Mouse (Mus musculus) bone marrow, adult 2 months (tissue): ENCODE results near the gene Celsr1. TPM values are rescaled to one million over a fixed set of nuclear protein-coding genes. Genes with fewer than 3 reads are reported as not detected.

Experiments used
- H3K27ac ChIP-seq: fragments of 200-500 bp; 2 replicates; pipeline ENCODE4 v1.5.1; 2012; ENCODE audit warnings: low read depth, mild to moderate bottlenecking, control low read depth, inconsistent platforms, low read length; ENCODE audit not compliant: control insufficient read depth, poor library complexity, insufficient read depth
- H3K4me1 ChIP-seq: fragments of 200-500 bp; 2 replicates; pipeline ENCODE4 v1.6.1; 2011; ENCODE audit warnings: low read length; ENCODE audit not compliant: control insufficient read depth, insufficient read depth
- H3K4me3 ChIP-seq: fragments of 200-500 bp; replicated peaks from 2 replicates; pipeline ENCODE3; 2011; ENCODE audit warnings: mild to moderate bottlenecking, low read depth, low read length, control low read depth; ENCODE audit not compliant: control insufficient read depth
- CTCF ChIP-seq: fragments of 200-500 bp; IDR thresholded peaks from 2 replicates; pipeline ENCODE4 v1.5.1; 2011; ENCODE audit warnings: low read length, control low read depth; ENCODE audit not compliant: control insufficient read depth, insufficient read depth
- POLR2A ChIP-seq: fragments of 200-500 bp; IDR thresholded peaks from 2 replicates; pipeline ENCODE4 v1.6.1; 2011; ENCODE audit warnings: low read depth, mild to moderate bottlenecking, control low read depth, low read length, borderline replicate concordance; ENCODE audit not compliant: control insufficient read depth
- WGBS: fragments of 180-500 bp; shearing (Covaris S2); methylation state at CpG from one replicate; pipeline ENCODE4 v1.1.7; 2018; 5-methylcytosine and 5-hydroxymethylcytosine counted together
- polyA plus RNA-seq: library from polyadenylated mRNA; stranded (reverse); fragments of >200 nt; gene quantifications from 2 replicates; pipeline ENCODE4 v1.2.4, GENCODE M21; 2011; ENCODE audit warnings: low replicate concordance; ENCODE audit not compliant: missing spikeins, insufficient read depth, insufficient read length

The Celsr1 gene
- polyA plus RNA-seq, 1 experiment = 4.2 TPM

DNA sequence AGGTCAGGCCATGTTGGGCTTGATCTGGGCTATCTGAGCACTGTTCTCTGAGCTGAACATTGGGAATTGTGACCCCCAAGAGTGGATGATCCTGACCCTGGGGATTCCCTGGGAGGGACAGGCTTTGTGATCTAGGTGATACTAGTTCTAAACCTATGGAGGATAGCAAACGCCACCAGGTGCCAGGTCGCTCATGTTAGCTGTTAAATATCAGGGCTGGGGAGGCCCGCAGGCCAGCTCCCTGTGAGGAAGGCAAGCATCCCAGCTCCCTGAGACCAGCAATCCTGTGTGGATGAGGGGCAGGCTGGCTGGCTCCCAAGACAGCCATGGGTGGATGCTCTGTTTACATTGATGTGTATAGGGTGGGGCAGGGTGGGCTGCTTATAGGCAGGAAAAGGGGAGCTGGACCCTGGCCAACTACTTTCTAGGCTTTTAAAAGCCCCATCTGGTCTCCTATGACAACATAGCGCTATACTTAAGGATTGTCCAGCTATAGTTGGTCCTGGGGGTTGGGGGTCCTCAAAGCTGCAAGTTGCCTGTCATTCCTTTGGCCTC is 34.4 kb upstream of the Celsr1 start:
- WGBS = 88% methylated on average over 4 of the region's 4 CpGs
- H3K27ac ChIP-seq = peak overlapping the region; percentile 83

GRCm38 (mm10) chr15:86067581-86067910 is 34.0 kb upstream of the Celsr1 start:
- peak overlapping the region; percentile 83 for H3K27ac ChIP-seq
- H3K4me1 ChIP-seq = peaks cover 27% of the 10 kb centered on the region
- 2% methylated on average over 6 of the region's 6 CpGs for WGBS
- H3K4me3 ChIP-seq = peak overlapping the region; percentile 17
- TF ChIP-seq CTCF = no peak
- 0 out of 2 replicates have a peak, but pooled peaks have one; percentile 12 for TF ChIP-seq POLR2A

More for the DNA sequence above, 34.4 kb upstream of the Celsr1 start:
- peak overlapping the region; percentile 17 for H3K4me3 ChIP-seq
- TF ChIP-seq POLR2A = no peak
- no peak for TF ChIP-seq CTCF
- peaks cover 25% of the 10 kb centered on the region for H3K4me1 ChIP-seq

GRCm38 (mm10) chr15:86066836-86067580 is 33.4 kb upstream of the Celsr1 start:
- peaks cover 27% of the 10 kb centered on the region for H3K4me1 ChIP-seq
- TF ChIP-seq CTCF (no peak), POLR2A (no peak)
- peak overlapping the region; percentile 84 for H3K27ac ChIP-seq
- 27% methylated on average over 14 of the region's 14 CpGs for WGBS
- H3K4me3 ChIP-seq = no peak overlapping the region

DNA sequence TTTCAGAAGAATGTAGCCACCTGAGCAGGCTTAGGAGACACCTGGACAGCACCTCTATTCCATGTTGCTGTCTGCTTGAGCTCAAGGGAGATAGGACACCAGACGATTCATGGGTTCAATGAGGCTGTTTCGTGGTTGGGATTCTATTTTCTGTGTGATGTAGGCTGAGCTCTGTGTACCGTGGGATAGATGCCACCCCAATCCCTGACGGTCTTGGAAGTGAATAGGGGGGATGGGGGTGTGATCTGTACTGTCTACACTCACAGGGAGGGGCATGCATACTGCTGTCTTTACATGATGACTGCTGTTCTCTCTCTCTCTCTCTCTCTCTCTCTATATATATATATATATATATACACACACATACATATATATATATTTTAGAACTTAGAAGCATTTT is 31.8 kb upstream of the Celsr1 start:
- 68% methylated on average over 4 of the region's 4 CpGs for WGBS
- H3K27ac ChIP-seq = peak overlapping the region; percentile 90; the same call in 1 of the 2 replicates
- no peak for TF ChIP-seq CTCF
- TF ChIP-seq POLR2A = no peak
- H3K4me3 ChIP-seq = no peak overlapping the region
- peaks cover 26% of the 10 kb centered on the region for H3K4me1 ChIP-seq

- TF ChIP-seq POLR2A = no peak
- no peak for TF ChIP-seq CTCF
- peaks cover 26% of the 10 kb centered on the region for H3K4me1 ChIP-seq
- 31% methylated on average over 3 of the region's 3 CpGs for WGBS
- H3K4me3 ChIP-seq = no peak overlapping the region
- H3K27ac ChIP-seq = peak overlapping the region; percentile 90
Observed at GRCm38 (mm10) chr15:86064850-86065229, 31.3 kb upstream of the Celsr1 start.

GRCm38 (mm10) chr15:86064191-86064849 is 30.7 kb upstream of the Celsr1 start:
- peaks cover 25% of the 10 kb centered on the region for H3K4me1 ChIP-seq
- TF ChIP-seq POLR2A = no peak
- no peak for TF ChIP-seq CTCF
- H3K27ac ChIP-seq = peak overlapping the region; percentile 90
- 40% methylated on average over 8 of the region's 8 CpGs for WGBS
- H3K4me3 ChIP-seq = no peak overlapping the region

DNA sequence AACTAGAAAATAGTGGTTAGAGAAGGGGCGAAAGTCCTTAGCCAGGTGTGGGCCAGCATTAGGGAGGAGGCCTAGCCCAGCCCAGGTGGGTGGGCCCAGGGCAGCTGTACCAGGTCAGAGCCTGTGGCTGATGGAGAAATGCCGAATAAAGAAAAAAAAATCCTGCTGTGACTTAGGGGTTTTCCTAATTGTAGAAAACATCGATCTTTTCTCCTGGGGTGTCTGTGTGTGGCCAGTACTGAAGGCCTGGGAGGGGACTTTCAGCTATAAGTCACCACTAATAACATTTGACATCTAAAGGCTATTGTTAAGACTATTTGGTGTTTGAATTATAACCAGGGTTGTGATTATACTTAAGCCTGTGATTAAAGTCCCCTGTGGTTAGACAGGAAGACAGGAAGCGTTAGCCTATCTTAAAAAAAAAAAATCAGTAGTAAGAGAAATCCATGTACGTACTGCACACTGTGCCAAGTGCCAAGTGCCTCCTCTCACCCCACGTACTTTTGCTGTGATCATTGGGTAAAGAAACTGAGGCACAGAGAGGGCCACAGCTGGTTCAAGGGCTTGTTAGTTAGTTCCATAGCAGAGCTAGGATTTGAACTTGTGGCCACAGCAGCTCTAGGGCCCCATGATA is 28.4 kb upstream of the Celsr1 start:
- TF ChIP-seq POLR2A (no peak), CTCF (no peak)
- WGBS = 38% methylated on average over 6 of the region's 6 CpGs
- Histone ChIP-seq H3K27ac (peak overlapping the region; percentile 35; the same call in 1 of the 2 replicates), H3K4me3 (no peak overlapping the region), H3K4me1 (peaks cover 22% of the 10 kb centered on the region)

DNA sequence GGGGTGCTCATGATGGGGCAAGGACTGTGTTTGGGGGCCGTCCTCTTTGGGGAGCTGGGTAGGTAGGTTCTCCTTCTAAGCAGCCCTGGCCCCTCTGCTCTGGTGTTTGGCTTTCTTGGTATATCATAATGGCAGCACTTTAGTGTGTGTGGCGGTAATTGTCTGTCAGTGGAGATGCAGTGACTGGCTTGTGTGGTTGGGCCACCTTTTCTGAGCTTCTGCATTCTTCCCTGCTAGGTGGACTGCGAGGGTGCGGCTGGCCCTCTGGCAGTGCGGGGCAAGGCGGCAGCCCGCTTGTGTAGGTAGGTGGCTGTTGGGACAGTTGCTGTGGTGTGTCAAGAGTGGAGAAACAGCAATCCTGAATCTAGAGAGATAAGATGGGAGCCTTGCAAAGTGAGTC is 27.6 kb upstream of the Celsr1 start:
- peak overlapping the region; percentile 35; the same call in 1 of the 2 replicates for H3K27ac ChIP-seq
- no peak overlapping the region for H3K4me3 ChIP-seq
- H3K4me1 ChIP-seq = peaks cover 22% of the 10 kb centered on the region
- 76% methylated on average over 7 of the region's 7 CpGs for whole genome bisulfite sequencing
- TF ChIP-seq POLR2A (no peak), CTCF (no peak)
